Mouse (Mus musculus) erythroblast, embryonic 14.5 days (primary cell): Measurements from ENCODE around the gene Tmem240.

Source experiments
- GATA1 ChIP-seq: IDR thresholded peaks from 2 replicates; pipeline ENCODE4 v1.6.1; 2012; ENCODE audit warnings: low read length, inconsistent platforms, mixed read lengths
- TAL1 ChIP-seq: IDR thresholded peaks from 3 replicates; pipeline ENCODE4 v1.6.1; 2012; ENCODE audit warnings: low read length, inconsistent platforms, mixed read lengths

GRCm38 (mm10) chr4:155696261-155697255 lies 38.0 kb upstream of the Tmem240 start:
- TF ChIP-seq TAL1 (no peak), GATA1 (no peak)
